In the genomic region with DNA sequence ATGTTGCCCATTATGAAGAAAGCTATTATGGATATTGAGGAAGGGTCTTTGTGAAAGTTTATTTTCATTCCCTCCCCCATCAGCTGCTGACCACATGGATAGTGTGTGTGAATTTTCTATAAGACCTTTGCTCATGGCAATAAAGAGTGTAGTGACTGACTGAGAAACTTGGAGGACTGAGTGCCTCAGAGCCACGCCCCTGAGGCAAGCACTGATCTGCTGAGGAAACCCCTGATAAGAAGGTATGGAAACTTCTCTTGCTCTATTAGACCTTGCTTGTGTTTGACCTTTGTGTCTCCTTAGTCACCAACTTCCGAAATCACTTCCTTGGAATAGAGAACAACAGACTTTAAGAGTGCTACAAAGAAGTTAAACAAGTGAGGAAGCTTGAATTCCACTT, we compare ENCODE assay signal across 17 mouse cellular contexts. TPM values are rescaled to one million over a fixed set of nuclear protein-coding genes. Genes with fewer than 3 reads are reported as not detected.
"Had no signal": no experiment of that assay in that cellular context is flagged by ENCODE, and none has a peak within 500 bp of the region (broad histone marks: within the 10 kb centered on the region; RNA-seq: fewer than 3 reads in every experiment).

No protein-coding gene starts in this region.

- H3K9ac ChIP-seq: neural tube, embryonic 12.5 days; neural tube, embryonic 13.5 days; neural tube, embryonic 15.5 days; stomach, embryonic 15.5 days had no signal

- DNase-seq: retina, postnatal 1 day; right cerebral cortex, adult 18-20 months; right cerebral cortex, postnatal 14 days; right cerebral cortex, postnatal 25 days; right cerebral cortex, postnatal 4 days; spleen, adult 18-20 months; thymus, adult 18-20 months; thymus, adult 2 months; thymus, postnatal 14 days; thymus, postnatal 25 days; thymus, postnatal 36 days; thymus, postnatal 4 days had no signal

- H3K9me3 ChIP-seq: neural tube, embryonic 12.5 days; neural tube, embryonic 13.5 days; neural tube, embryonic 15.5 days; stomach, embryonic 15.5 days had no signal

- H3K36me3 ChIP-seq: neural tube, embryonic 12.5 days; neural tube, embryonic 13.5 days; neural tube, embryonic 15.5 days; stomach, embryonic 15.5 days had no signal

- H3K4me1 ChIP-seq: neural tube, embryonic 12.5 days; neural tube, embryonic 13.5 days; neural tube, embryonic 15.5 days; stomach, embryonic 15.5 days had no signal

- H3K4me3 ChIP-seq: neural tube, embryonic 12.5 days; neural tube, embryonic 13.5 days; neural tube, embryonic 15.5 days; stomach, embryonic 15.5 days had no signal

- H3K27me3 ChIP-seq: neural tube, embryonic 12.5 days; neural tube, embryonic 13.5 days; neural tube, embryonic 15.5 days; stomach, embryonic 15.5 days had no signal

- H3K4me2 ChIP-seq: neural tube, embryonic 12.5 days; neural tube, embryonic 13.5 days; neural tube, embryonic 15.5 days; stomach, embryonic 15.5 days had no signal

- H3K27ac ChIP-seq: neural tube, embryonic 12.5 days; neural tube, embryonic 13.5 days; neural tube, embryonic 15.5 days; stomach, embryonic 15.5 days; stomach, postnatal 0 days had no signal

RNA-seq across cellular contexts. Expression of gene Rims1, which starts 55.3 kb away (rescaled TPM):
- polyA plus RNA-seq: thymus, adult 2 months had no signal
